Mouse (Mus musculus) left cerebral cortex, adult 8-10 months (tissue): ENCODE data around the gene Gm867. TPM values are rescaled to one million over a fixed set of nuclear protein-coding genes. Genes with fewer than 3 reads are reported as not detected.
A peak's percentile ranks its signal among the peaks of the same experiment; 100 is the strongest.

Experiments
- DNase-seq, 2 experiments: peaks; one replicate each; pipeline ENCODE4 v3.0.0; 2022; ENCODE audit warnings: low spot score in 2 of 2
- total RNA-seq, 4 experiments: library from RNA; stranded (reverse); gene quantifications; 2 replicates each; pipeline ENCODE4 v1.2.4; 2022

The Gm867 gene
- total RNA-seq, 4 experiments from 2014 or later: 0.41 to 0.91 (median 0.70) TPM

- no peak for DNase-seq
Observed at GRCm38 (mm10) chr10:75936909-75937667, 3.4 kb downstream of the Gm867 start.

DNA sequence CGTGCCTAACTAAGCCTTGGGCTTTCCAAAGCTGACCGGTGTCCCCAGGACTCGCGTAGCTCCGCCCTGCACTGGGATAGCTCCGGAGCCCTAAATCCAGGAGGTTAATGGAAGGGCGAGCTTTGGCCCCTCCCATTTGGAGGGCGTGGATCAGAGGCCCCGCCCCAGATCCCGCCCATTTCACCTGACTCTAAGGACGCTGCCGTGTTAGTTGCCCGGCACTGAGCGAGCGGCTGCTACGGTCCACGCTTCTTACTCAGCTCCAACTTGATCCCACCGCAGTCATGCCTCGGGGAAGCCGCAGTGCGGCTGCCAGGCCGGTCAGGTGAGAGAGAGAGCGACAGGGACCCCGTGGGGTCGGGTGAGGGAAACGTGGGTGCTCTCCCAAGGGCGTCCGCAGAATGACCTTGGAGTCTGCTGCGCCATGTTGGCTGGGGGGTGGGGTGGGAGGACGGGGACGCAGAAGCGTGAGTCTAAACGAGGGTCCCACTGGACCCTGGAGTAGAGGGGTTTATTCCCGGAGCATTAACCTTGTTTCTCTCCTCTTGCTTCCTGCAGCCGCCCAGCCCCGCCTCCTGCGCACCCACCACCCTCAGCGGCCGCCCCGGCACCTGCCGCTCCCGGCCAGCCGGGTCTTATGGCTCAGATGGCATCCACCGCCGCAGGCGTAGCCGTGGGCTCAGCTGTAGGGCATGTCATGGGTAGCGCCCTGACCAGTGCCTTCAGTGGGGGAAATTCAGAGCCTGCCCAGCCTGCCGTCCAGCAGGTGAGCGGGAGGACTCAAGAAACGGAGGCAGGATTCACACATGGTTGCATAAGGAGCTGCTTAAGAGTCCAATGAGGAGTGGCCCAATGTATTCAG lies 4.6 kb downstream of the Gm867 start, which contains the start of gene Mmp11:
Gene Mmp11 (minus strand): TSS at position 817 of the 862 bp plus-strand sequence.
- peak; percentile 69 to 72 for DNase-seq

GRCm38 (mm10) chr10:75934991-75935390 lies 5.5 kb downstream of the Gm867 start:
- DNase-seq: no peak

- no peak for DNase-seq
Observed at GRCm38 (mm10) chr10:75932891-75933290, 7.6 kb downstream of the Gm867 start, which contains the start of gene Chchd10. Gene Chchd10, plus strand, starts transcription at chr10:75933130.

DNA sequence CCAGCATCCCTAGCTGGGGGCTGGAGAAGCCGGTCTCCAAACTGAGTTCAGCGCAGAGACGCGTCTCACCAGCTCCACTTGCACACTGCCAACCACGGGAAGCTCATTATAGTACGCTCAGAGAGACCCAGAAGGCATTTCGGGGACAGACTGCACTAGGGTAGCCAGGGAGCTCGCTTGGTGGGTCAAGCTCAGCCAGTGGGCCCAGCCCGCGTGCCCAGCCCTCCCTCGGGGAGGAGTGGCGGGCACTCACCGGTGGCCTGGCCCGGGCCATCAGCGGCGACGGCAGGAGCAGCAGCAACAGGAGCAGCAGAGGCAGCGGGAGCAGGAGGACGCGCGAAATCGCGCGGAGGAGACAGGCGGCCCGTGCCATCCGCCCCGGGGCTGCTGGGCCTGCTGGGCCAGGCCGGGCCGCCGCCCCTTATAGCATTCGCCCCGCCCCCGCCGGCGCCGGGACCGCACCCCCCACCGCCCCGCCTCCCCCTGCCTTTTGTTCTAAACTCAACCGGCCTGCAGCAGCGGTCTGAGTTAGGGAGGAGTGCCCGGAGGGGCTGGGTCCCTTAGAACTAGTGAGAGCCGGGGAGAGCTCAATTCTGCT lies 8.3 kb downstream of the Gm867 start:
- no peak for DNase-seq

GRCm38 (mm10) chr10:75931311-75931710 lies 9.2 kb downstream of the Gm867 start:
- no peak for DNase-seq

DNA sequence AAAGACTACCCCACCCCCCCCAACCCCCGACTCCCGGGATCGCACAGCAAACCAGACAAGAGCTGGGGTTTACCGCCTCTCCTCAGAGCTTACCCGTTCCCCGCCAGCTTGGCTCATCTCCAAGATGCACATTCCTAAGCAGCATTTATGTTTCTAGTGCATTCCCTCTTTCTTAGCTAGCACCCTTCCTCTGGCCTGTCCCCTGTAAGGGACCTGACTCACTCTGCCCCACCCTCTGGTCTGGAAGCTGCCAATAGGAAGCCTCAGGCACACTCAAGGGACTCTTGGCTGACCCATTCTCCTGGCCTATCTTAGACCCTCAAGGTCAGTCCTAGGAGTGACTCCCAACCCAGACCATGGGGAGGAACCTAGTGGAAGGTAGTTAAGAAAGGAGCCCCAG lies 10.2 kb downstream of the Gm867 start:
- DNase-seq: no peak

DNA sequence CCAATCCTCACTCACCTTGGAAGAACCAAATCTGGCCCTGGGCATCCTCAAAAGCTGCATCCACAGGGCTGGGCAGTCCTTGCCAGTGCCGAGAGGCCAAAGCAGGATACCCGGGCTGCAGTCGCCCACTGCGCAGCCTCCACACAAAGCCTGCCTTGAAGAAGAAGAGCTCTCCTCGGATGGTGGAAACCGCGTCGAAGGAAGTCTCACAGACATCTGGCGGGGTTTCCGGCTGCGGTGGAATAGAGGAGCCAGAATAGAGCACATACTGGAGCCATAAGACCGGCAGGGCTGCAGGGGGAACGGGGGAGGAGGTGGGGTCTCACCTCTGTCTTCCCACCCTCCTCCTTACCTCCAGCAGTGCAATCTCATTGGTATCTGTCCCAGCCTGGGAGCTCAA lies 14.1 kb downstream of the Gm867 start:
- no peak for DNase-seq

- DNase-seq: no peak
Observed at GRCm38 (mm10) chr10:75924324-75924723, 16.1 kb downstream of the Gm867 start.

GRCm38 (mm10) chr10:75921726-75922560 lies 18.5 kb downstream of the Gm867 start:
- DNase-seq: peak in 1 of 2 experiments; percentile 34

GRCm38 (mm10) chr10:75921026-75921725 lies 19.3 kb downstream of the Gm867 start, which contains the start of gene Smarcb1:
Gene Smarcb1, minus strand, starts transcription at chr10:75921617.
- DNase-seq: peak; percentile 90 to 91

DNA sequence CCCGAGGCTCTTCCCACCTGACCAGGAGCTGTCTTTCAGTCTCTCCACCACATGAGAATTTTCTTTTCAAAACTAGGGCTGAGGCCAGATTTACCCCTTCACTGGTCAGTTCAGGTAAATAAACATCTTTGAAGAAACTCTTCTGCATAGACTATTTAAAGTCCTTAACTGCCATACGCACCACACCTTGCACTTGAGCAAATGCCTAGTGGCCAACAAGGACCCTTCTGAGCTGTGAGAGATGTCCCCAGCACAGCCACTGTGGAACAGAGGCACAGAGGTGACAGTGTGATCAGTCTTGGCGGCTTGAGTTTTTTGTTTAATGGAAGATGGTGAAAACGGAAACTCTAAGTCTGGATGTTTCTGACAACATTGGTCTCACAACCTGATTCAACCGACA lies 21.4 kb downstream of the Gm867 start:
- DNase-seq: no peak

GRCm38 (mm10) chr10:75916840-75917239 lies 23.6 kb downstream of the Gm867 start:
- no peak for DNase-seq

DNA sequence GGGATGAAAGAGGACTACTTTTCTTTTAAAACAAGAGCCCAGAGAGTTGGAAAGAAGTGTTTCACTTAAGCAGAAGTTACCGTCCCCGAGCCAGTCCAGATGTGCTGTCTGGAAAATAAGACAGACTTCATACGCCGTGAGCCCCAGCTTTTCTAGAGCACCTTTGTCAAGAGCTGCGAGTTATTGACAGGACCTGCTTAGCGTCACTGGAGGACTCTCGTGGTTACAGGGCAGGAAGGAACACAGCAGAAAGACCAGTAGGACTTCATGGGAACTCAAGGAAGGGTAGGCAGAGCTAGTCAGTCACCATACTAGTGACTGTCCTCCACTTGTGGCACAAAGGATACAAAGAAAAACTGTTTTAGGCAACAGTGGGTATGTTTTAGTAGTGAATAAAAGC lies 24.9 kb downstream of the Gm867 start:
- DNase-seq: no peak

- no peak for DNase-seq
Observed at GRCm38 (mm10) chr10:75913013-75913589, 27.4 kb downstream of the Gm867 start.

DNA sequence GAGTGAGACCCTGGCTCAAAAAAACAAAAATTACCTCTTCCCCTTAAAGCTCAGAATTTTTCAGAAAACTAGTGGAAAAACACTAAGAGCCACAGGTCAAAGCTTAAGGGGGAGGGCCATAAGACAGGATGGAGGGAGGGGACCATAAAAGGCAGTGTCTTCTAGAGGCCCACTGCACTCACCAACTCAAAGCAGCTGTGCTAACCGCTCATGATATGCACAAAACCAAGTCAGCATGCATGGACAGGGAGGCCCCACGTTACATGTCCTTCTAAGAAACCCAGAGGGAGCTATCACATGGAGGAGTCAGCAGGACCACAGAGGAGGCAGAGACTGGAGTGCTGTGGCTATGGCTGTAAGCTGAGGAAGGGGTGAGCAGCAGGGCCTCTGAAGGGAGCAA lies 29.8 kb downstream of the Gm867 start:
- DNase-seq: no peak

GRCm38 (mm10) chr10:75906882-75907281 lies 33.6 kb downstream of the Gm867 start:
- no peak for DNase-seq

- no peak for DNase-seq
Observed at GRCm38 (mm10) chr10:75904391-75904790, 36.1 kb downstream of the Gm867 start.

GRCm38 (mm10) chr10:75898846-75899245 lies 41.6 kb downstream of the Gm867 start:
- no peak for DNase-seq

DNA sequence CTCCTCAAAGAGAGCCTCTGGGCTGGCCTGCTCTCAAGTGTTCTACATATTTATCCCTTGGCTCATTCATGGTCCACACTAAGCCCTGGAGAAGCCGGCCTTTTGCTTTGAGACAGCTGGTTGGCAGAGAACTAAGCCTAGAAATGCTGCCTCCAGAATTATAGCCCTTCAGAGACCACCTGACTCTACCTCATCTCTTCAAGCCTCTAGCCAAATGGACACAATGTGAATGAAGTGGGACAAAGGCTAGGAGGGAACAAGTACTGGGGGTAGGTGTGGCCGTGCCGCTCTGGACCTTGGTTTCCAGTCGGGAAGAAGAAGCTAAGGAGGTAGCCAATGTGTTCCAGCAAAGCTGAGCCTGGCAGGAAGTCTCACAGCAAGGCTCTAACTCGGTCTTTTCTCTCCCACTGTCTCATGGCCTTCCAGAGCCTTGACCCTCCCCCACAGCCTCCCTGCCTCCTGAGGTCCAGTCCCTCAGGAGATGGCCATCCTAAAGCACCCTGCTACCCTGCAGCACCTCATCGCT lies 42.4 kb downstream of the Gm867 start:
- DNase-seq: no peak
